Mouse (Mus musculus): ENCODE results near the gene Lpp. TPM values are rescaled to one million over a fixed set of nuclear protein-coding genes. Genes with fewer than 3 reads are reported as not detected.

The Lpp gene
- polyA plus RNA-seq, 1 experiment = 256 TPM

- Histone ChIP-seq H3K4me1 (ENCODE audit: control insufficient read depth, insufficient read depth, low read length) (peaks cover 16% of the 10 kb centered on the region), H3K4me3 (ENCODE audit: insufficient read depth, low read length) (no peak overlapping the region), H3K27ac (ENCODE audit: insufficient read depth, low read length) (peak overlapping the region; percentile 30; the same call in 1 of the 2 replicates)
- TF ChIP-seq CTCF (IDR thresholded peaks at IDR 0.05; ENCODE audit: borderline replicate concordance, insufficient read depth, low read length) (no peak), POLR2A (IDR thresholded peaks at IDR 0.05; ENCODE audit: low read depth, low read length) (no peak)
Observed at GRCm38 (mm10) chr16:24913021-24913420, 519.7 kb downstream of the Lpp start.

- Histone ChIP-seq H3K4me1 (ENCODE audit: control insufficient read depth, insufficient read depth, low read length) (peaks cover 24% of the 10 kb centered on the region), H3K27ac (ENCODE audit: insufficient read depth, low read length) (peak overlapping the region; percentile 76), H3K4me3 (ENCODE audit: insufficient read depth, low read length) (no peak overlapping the region)
- TF ChIP-seq CTCF (IDR thresholded peaks at IDR 0.05; ENCODE audit: borderline replicate concordance, insufficient read depth, low read length) (no peak), POLR2A (IDR thresholded peaks at IDR 0.05; ENCODE audit: low read depth, low read length) (no peak)
Observed at GRCm38 (mm10) chr16:24913641-24914392, 520.5 kb downstream of the Lpp start.

GRCm38 (mm10) chr16:24914393-24914751, 521.1 kb downstream of the Lpp start:
- Histone ChIP-seq H3K4me3 (ENCODE audit: insufficient read depth, low read length) (no peak overlapping the region), H3K27ac (ENCODE audit: insufficient read depth, low read length) (peak overlapping the region; percentile 76), H3K4me1 (ENCODE audit: control insufficient read depth, insufficient read depth, low read length) (peaks cover 21% of the 10 kb centered on the region)
- TF ChIP-seq POLR2A (IDR thresholded peaks at IDR 0.05; ENCODE audit: low read depth, low read length) = no peak
- TF ChIP-seq CTCF (IDR thresholded peaks at IDR 0.05; ENCODE audit: borderline replicate concordance, insufficient read depth, low read length) = no peak

GRCm38 (mm10) chr16:24915470-24915869, 522.2 kb downstream of the Lpp start:
- TF ChIP-seq POLR2A (IDR thresholded peaks at IDR 0.05; ENCODE audit: low read depth, low read length) (no peak), CTCF (IDR thresholded peaks at IDR 0.05; ENCODE audit: borderline replicate concordance, insufficient read depth, low read length) (no peak)
- no peak overlapping the region for H3K4me3 ChIP-seq (ENCODE audit: insufficient read depth, low read length)
- H3K4me1 ChIP-seq (ENCODE audit: control insufficient read depth, insufficient read depth, low read length) = peaks cover 21% of the 10 kb centered on the region
- H3K27ac ChIP-seq (ENCODE audit: insufficient read depth, low read length) = 0 out of 2 replicates have a peak overlapping the region, but pooled peaks have one; percentile 6

- TF ChIP-seq CTCF (IDR thresholded peaks at IDR 0.05; ENCODE audit: borderline replicate concordance, insufficient read depth, low read length) (no peak), POLR2A (IDR thresholded peaks at IDR 0.05; ENCODE audit: low read depth, low read length) (no peak)
- H3K4me1 ChIP-seq (ENCODE audit: control insufficient read depth, insufficient read depth, low read length) = peaks cover 13% of the 10 kb centered on the region
- no peak overlapping the region for H3K4me3 ChIP-seq (ENCODE audit: insufficient read depth, low read length)
- peak overlapping the region; percentile 39 for H3K27ac ChIP-seq (ENCODE audit: insufficient read depth, low read length)
Observed at GRCm38 (mm10) chr16:24919349-24920012, 526.2 kb downstream of the Lpp start.

GRCm38 (mm10) chr16:24930070-24930469, 536.8 kb downstream of the Lpp start:
- TF ChIP-seq CTCF (IDR thresholded peaks at IDR 0.05; ENCODE audit: borderline replicate concordance, insufficient read depth, low read length) = no peak
- no peak for TF ChIP-seq POLR2A (IDR thresholded peaks at IDR 0.05; ENCODE audit: low read depth, low read length)
- H3K4me3 ChIP-seq (ENCODE audit: insufficient read depth, low read length) = no peak overlapping the region
- H3K27ac ChIP-seq (ENCODE audit: insufficient read depth, low read length) = no peak overlapping the region
- H3K4me1 ChIP-seq (ENCODE audit: control insufficient read depth, insufficient read depth, low read length) = peaks cover 7% of the 10 kb centered on the region

GRCm38 (mm10) chr16:24930621-24931020, 537.3 kb downstream of the Lpp start:
- Histone ChIP-seq H3K27ac (ENCODE audit: insufficient read depth, low read length) (no peak overlapping the region), H3K4me3 (ENCODE audit: insufficient read depth, low read length) (no peak overlapping the region), H3K4me1 (ENCODE audit: control insufficient read depth, insufficient read depth, low read length) (peaks cover 7% of the 10 kb centered on the region)
- TF ChIP-seq CTCF (IDR thresholded peaks at IDR 0.05; ENCODE audit: borderline replicate concordance, insufficient read depth, low read length) = no peak
- TF ChIP-seq POLR2A (IDR thresholded peaks at IDR 0.05; ENCODE audit: low read depth, low read length) = no peak

- TF ChIP-seq CTCF (IDR thresholded peaks at IDR 0.05; ENCODE audit: borderline replicate concordance, insufficient read depth, low read length) = no peak
- no peak for TF ChIP-seq POLR2A (IDR thresholded peaks at IDR 0.05; ENCODE audit: low read depth, low read length)
- Histone ChIP-seq H3K4me1 (ENCODE audit: control insufficient read depth, insufficient read depth, low read length) (peaks cover 8% of the 10 kb centered on the region), H3K27ac (ENCODE audit: insufficient read depth, low read length) (peak overlapping the region; percentile 34; the same call in 1 of the 2 replicates), H3K4me3 (ENCODE audit: insufficient read depth, low read length) (no peak overlapping the region)
Observed at GRCm38 (mm10) chr16:24932816-24933215, 539.5 kb downstream of the Lpp start.

GRCm38 (mm10) chr16:24933691-24934090, 540.4 kb downstream of the Lpp start:
- H3K4me1 ChIP-seq (ENCODE audit: control insufficient read depth, insufficient read depth, low read length) = peaks cover 9% of the 10 kb centered on the region
- TF ChIP-seq CTCF (IDR thresholded peaks at IDR 0.05; ENCODE audit: borderline replicate concordance, insufficient read depth, low read length) (no peak), POLR2A (IDR thresholded peaks at IDR 0.05; ENCODE audit: low read depth, low read length) (no peak)
- H3K4me3 ChIP-seq (ENCODE audit: insufficient read depth, low read length) = no peak overlapping the region
- H3K27ac ChIP-seq (ENCODE audit: insufficient read depth, low read length) = peak overlapping the region; percentile 43; the same call in 1 of the 2 replicates
